Mouse (Mus musculus) lung, postnatal 10 days (tissue): Measurements from ENCODE around the gene Cavin1.

Source experiments
- DNase-seq: peaks from one replicate; pipeline ENCODE4 v3.0.0; 2021

Cavin1 gene

DNA sequence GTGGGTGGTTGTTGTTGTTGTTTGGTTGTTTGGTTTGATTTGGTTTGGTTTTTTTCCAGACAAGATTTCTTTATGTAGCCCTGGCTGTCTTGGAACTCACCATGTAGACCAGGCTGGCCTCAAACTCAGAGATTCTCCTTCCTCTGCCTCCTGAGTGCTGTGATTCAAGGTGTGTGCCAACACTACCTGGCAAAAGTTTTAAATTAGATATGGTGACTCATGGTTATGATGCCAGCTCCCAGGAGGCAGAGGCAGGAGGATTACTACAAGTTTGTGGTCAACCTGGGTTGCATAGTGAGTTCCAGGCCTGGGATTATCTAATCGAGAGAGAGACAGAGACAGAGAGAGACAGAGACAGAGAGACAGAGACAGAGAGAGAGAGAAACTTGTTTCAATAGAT is 9.8 kb upstream of the Cavin1 start:
- DNase-seq: no peak

GRCm38 (mm10) chr11:100979887-100980286 is 9.2 kb upstream of the Cavin1 start:
- peak; percentile 80 for DNase-seq

DNA sequence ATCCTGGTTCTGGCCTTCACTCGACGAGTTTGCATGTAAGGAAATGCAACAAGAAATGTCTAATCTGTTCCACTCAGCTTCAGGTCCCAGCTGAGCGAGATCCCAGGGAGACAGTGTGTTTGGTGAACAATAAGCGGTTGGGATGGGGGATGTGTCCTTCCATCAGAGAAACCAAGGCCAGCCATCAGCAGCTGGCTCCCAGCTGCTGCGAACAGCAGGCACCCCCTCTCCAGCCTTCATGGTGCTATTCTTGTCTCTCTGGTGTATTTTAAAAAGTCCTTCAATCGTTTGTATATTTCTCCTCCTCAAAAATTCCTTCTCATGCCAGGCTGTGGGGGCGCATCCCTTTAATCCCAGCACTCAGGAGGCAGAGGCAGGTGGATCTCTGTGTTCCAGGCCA is 4.6 kb upstream of the Cavin1 start:
- no peak for DNase-seq

DNA sequence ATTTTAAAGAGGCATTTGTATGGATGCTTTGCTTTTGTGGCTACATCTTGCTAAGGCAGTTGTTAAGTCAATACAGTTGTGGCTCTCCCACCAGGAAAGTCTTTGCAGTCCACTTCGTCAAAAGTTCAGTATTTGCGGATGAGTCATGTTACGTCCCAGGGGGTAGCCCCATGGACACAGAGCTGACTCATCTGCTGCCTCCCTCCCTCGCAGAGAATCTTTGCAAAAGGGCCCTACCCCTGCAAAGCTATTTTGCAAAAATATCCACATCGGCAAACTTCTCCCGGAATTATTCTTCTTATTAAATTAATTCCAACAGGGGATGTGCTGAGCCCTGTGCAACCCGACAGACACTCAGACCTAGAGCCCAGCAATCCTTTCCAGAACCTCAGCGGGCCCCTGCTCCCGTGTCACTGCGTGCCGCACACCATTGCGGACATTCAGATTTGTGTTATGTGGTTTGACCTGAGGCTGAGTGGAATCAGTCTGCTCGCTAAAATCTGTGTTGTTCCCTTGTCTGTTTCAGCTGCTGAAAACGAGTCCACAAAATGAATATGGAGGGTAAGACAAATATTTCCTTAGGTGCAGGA is 3.8 kb upstream of the Cavin1 start:
- no peak for DNase-seq

GRCm38 (mm10) chr11:100973245-100973644 is 2.6 kb upstream of the Cavin1 start:
- no peak for DNase-seq

- no peak for DNase-seq
Measured at GRCm38 (mm10) chr11:100971455-100971854, 768 bp upstream of the Cavin1 start.

DNA sequence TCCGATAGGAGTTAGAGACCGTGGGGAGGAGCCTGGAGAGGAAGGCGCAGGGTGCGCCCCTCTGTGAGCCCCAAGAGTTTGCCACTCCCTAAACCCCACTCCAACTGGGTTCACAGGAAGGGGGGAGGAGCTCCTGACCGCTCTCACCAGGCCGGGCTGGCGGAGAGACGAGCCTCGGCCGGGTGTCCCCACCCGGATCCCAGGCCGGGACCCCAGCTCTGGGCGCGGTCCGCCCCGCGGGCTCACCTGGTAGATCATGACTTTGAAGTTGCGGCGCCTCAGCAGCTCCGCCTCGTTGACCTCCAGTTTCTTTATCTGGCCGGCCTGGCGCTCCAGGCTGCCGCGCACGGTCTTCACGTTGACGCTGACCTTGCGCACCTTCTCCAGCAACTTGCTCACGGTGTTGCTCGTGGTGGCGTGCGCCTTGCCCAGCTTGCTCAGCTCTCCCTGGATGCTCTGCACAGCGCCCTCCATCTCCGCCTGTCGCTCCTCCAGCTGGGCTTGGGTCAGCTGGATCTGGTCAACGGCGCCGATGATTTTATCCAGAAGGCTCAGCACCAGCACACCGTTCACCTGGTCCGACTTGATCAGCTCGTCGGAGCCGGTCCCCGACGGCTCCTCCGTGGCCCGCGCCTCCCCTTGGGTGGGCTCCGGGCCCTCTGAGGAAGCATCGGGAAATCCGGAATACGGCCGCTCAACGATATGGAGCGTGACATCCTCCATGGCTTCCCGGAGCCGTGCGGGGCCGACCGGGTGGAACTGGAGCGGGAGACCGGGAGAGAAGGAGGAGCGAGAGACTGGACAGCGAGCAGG is 737 bp downstream of the Cavin1 start:
- DNase-seq: peak; percentile 89

DNA sequence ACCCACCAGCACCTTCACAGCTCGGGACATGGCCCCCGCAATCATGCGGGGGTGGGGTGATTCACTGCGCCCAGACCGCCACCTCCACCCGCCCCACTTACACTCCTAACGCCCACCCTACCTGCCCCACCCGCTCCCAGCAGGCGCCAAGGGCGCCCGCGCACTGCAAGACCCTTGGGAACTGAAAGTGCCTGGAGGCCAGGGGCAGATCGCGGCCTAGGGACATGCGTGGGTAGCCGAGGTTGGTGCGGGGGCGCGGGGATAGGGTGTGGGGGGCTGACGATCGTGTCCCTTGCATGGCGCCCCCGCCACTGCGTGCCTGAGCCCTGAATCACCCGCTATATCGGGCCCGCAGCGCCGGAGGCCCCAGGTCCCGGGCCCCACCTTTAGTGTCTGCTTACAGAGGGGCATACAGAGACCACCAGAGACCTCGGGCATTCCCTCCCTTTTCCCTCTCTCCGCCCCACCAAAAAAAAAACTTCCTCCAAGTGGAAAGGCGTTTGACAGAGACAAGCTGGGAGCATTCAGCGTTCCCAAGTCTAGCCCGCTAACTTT is 1.4 kb downstream of the Cavin1 start:
- DNase-seq: no peak

DNA sequence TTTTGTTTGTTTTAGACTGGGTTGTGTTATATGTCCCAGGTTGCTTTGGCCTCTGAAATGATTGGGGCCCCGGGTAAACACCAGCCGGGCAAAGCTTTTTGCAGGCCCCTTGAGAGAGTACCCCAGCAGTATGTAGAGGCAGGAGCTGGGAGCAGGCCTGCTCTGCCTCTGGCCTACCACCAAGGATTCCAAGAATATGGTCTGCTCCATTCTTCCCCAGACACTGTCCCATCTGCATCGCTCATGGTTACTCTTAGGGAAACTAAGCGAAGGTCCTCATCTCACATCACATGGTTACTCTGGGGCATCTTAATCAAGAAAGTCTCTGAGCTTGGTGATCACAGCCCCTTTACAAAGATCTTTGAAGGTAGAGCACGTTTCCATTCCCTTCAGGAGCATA is 2.2 kb downstream of the Cavin1 start:
- no peak for DNase-seq

- no peak for DNase-seq
Measured at GRCm38 (mm10) chr11:100967881-100968420, 2.7 kb downstream of the Cavin1 start.

- no peak for DNase-seq
Measured at GRCm38 (mm10) chr11:100967376-100967775, 3.3 kb downstream of the Cavin1 start.

- no peak for DNase-seq
Measured at GRCm38 (mm10) chr11:100965760-100966159, 4.9 kb downstream of the Cavin1 start.

GRCm38 (mm10) chr11:100964901-100965542 is 5.7 kb downstream of the Cavin1 start:
- no peak for DNase-seq

- DNase-seq: no peak
Measured at GRCm38 (mm10) chr11:100964180-100964579, 6.5 kb downstream of the Cavin1 start.

DNA sequence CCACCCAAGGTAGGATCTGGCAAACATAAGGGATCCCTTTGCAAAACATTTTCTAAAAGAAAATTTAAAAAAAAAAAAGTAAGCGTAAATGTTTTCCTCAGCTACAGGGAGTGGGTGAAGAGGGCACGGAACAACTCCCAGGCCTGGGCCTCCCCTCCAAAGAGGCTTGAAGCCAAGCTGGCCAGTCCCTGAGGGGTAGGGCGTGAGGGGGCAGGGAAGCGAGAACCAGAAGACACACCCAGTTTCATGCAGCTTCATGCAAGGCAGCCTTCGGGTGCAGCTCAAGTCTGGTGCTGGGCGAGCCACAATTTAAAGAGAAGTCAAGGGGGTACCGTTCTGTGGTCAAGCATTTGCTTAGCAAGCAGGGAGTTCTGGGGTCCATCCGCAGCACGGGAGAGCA is 7.0 kb downstream of the Cavin1 start:
- peak; percentile 80 for DNase-seq

DNA sequence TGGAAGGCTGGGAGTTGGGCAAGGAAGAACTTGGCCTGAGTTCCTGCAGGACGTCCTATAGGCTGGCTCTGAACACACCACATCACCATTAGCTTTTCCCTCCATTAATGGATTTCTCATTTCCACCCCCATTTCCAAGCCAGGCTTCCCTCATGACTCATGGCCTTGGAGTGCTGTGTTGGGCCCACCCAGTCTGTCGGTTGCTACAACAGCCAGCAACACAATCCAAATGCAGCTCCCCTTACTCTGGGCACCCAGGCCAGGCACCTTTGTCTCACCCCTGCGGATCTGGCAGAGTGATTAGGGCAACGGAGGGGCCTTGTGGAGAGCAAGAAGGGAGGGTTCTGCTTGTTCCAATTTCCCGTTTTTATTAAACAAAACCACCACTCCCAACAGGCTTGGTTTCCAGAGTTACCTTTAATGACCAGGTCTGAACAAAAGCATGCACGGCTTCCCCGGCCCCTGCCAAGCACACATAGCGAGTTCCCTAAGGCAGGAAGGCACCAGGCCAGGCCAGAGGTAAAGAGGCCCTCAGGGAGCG is 8.2 kb downstream of the Cavin1 start:
- peak; percentile 76 for DNase-seq

- DNase-seq: peak; percentile 88
Measured at GRCm38 (mm10) chr11:100960540-100960939, 10.1 kb downstream of the Cavin1 start.

DNA sequence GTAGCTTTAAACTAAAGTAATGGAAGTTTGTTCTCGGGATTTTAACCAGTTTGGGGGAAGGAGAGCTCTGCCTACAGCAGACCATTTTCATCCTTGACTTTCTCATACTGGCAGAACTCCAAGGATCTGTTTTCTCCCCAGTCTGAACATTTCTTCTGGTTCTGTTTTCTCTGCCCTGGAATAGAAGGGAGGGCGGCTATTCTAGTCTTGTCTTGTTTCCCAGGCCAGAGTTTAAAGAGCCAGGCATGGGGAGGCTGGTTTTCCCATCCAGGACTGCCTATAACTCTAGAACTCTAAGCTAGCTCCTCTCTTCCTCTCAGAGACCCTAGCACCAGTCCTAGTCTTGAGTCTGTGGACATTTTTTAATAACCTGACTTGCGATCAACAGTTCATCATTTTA is 10.9 kb downstream of the Cavin1 start:
- DNase-seq: peak; percentile 37

GRCm38 (mm10) chr11:100959464-100959810 is 11.2 kb downstream of the Cavin1 start:
- peak; percentile 86 for DNase-seq

- DNase-seq: no peak
Measured at GRCm38 (mm10) chr11:100958613-100959463, 11.8 kb downstream of the Cavin1 start.

DNA sequence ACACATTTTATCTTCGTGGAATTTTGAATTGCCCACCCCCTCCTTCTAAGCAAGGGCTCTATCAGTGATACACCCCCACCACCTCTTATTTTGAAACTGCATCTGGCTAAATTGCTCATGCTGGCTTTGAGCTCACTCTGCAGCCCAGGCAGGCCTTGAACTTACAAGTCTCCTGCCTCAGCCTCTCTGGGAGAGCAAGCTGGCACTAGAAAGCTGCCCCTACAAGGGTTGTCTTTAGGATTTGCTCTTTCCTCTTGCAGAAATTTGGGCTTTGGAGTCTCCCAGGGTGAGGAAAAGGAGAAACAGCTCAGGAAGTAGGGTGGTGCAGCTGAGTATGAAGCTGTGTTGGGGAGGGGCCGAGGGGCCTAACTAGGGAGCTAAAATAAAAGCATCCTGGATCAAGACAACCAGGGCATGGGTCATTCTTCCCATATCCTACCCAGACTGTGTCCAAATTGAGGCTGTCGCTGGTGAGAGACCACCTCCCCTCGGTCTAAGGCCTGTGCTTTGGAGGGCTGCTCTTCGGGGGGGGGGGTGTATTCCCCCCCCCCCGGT is 12.7 kb downstream of the Cavin1 start:
- no peak for DNase-seq

- DNase-seq: peak; percentile 96
Measured at GRCm38 (mm10) chr11:100957244-100957643, 13.4 kb downstream of the Cavin1 start.
